Mouse (Mus musculus): ENCODE results near the gene Mid1. TPM values are rescaled to one million over a fixed set of nuclear protein-coding genes. Genes with fewer than 3 reads are reported as not detected.

Gene Mid1
- polyA plus RNA-seq, 1 experiment from 2014 or later, result 11.2 TPM

DNA sequence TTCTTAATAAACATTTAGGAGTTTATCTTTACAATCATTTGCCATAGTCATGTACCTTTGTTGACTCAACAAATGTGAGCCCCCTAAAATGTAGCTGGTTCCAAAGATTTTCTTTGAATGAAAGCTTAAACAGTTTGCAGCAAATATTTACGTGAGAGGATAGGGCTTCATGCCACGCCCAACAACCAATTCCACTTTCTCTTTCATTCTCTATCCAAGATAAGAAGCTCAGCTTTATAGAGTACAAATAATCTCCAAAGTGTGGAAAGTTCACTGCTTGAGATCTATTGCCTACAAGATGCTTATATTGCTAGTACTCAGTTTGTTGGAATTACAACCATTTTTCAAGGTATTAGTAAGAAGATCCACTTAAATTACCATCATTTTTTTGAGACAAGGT is 207.6 kb downstream of the Mid1 start:
- peaks cover 3% of the 10 kb centered on the region; the same call in 1 of the 2 replicates for H3K27me3 ChIP-seq

DNA sequence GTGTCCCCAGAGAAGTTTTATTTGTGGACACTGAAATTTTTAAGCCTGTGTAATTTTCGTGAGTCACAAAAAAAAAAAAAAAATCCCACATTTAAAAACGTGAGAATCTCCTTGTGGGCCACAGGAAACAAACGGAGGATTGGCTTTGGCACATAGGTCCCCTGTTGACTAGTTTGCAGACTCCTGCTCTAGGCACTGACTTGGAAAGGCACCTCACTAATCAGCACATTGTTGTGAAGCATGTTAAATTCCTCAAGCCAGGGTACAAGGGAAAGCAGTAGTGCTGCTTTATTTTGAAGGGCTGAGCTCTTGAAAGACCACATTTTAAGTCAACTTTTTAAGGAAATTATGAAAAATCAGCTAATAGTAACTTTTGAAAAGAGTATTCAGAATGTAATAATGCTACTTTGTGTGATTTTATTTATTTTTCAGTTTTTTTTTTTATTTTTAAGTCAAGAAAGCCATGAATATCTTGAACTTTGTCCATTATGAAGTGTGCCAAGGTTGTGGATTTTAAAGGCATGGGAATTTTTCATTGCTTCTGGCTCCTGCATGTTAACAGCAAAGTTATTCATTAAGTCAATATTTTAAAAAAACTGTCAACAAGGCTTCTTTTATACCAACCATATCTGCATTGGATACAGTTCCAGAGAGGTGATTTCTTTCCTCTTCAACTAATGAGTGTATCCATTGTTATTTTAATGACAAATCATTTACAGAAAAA is 214.4 kb downstream of the Mid1 start:
- no peak overlapping the region for H3K9ac ChIP-seq
- no peaks in the 10 kb centered on the region for H3K9me3 ChIP-seq
- no peak overlapping the region for H3K4me3 ChIP-seq
- H3K27ac ChIP-seq, result no peak overlapping the region
- H3K36me3 ChIP-seq, result no peaks in the 10 kb centered on the region
- 30% methylated on average over 3 of the region's 3 CpGs for WGBS
- no peak overlapping the region for H3K4me2 ChIP-seq (replicated peaks)
- no peaks in the 10 kb centered on the region for H3K4me1 ChIP-seq
- ATAC-seq (ENCODE audit: insufficient number of reproducible peaks, insufficient read depth, low FRiP score, low TSS enrichment), result no peak
- no peaks in the 10 kb centered on the region; the same call in 1 of the 2 replicates for H3K27me3 ChIP-seq

More for the DNA sequence above, 207.6 kb downstream of the Mid1 start:
- Histone ChIP-seq H3K9ac (no peak overlapping the region), H3K4me3 (no peak overlapping the region), H3K36me3 (no peaks in the 10 kb centered on the region), H3K27ac (no peak overlapping the region), H3K4me1 (no peaks in the 10 kb centered on the region), H3K4me2 (replicated peaks) (no peak overlapping the region), H3K9me3 (no peaks in the 10 kb centered on the region)
- WGBS, result 89% methylated on average over 2 of the region's 2 CpGs
- no peak for ATAC-seq (ENCODE audit: insufficient number of reproducible peaks, insufficient read depth, low FRiP score, low TSS enrichment)

DNA sequence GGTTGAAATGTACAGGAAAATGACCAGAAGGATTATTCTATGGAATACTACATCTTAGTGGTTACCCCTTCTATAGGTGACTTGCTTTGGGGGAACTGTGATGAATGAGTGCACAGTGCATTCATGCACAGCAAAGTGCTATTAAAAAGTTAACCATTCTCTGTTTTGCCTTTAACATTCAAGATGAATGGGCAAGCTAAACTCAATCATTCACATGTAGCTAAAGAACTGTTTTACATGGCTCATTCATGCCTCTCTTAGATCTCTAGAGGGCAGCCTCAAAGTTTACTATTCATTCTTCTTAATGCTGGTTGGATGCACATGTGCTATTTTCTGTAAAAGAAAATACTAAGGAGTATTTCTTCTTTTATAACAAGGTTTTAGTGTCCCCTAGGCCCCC is 217.9 kb downstream of the Mid1 start:
- Histone ChIP-seq H3K27me3 (no peaks in the 10 kb centered on the region; the same call in 1 of the 2 replicates), H3K9me3 (no peaks in the 10 kb centered on the region)
- ATAC-seq (ENCODE audit: insufficient number of reproducible peaks, insufficient read depth, low FRiP score, low TSS enrichment), result no peak

DNA sequence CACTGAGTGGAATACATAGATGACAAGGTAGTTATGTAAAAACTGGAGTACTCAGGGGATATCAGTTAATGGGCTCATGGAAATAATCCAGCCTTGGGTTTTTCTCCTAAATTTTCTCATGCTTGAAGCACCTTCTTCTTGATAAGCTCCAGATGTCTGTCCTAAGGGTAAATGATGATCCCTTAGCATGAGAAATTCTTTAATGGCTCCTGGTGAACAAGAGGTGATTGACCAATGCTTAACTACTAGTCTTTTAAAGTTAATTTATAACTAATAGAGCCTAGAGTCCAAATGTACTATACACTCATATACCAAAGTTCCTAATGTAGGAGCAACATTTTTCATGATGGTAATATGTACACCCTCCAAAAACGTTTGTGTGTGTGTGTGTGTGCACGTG is 218.7 kb downstream of the Mid1 start:
- WGBS, result 56% methylated on average over 2 of the region's 2 CpGs
- Histone ChIP-seq H3K27me3 (no peaks in the 10 kb centered on the region; the same call in 1 of the 2 replicates), H3K36me3 (no peaks in the 10 kb centered on the region), H3K27ac (no peak overlapping the region), H3K4me3 (no peak overlapping the region), H3K4me2 (replicated peaks) (no peak overlapping the region), H3K9me3 (no peaks in the 10 kb centered on the region), H3K4me1 (no peaks in the 10 kb centered on the region), H3K9ac (no peak overlapping the region)
- no peak for ATAC-seq (ENCODE audit: insufficient number of reproducible peaks, insufficient read depth, low FRiP score, low TSS enrichment)

More for the DNA sequence above, 217.9 kb downstream of the Mid1 start:
- Histone ChIP-seq H3K4me3 (no peak overlapping the region), H3K4me1 (no peaks in the 10 kb centered on the region), H3K9ac (no peak overlapping the region), H3K4me2 (replicated peaks) (no peak overlapping the region), H3K36me3 (no peaks in the 10 kb centered on the region), H3K27ac (no peak overlapping the region)

DNA sequence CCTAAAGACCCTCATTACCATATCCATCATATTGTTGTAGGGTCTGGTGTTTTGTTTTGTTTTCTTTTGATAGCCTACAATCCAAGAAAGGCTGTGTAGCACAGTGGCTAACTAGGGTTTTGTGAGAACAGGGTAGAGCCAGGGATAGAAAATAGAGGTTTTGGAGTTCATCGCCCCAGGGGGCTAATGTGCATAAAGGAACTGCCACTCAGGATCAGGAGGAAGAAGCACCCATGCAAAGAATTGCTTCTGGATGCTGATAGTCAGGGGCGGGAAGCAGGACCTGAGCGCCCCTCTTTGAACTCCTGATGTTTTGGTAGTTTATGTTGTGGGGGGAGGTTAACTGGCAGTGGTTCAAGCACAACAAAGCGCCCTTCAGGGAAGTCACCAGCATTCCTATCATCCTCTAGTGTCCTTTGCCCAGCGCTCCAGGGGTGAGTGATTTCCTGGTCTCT is 221.1 kb downstream of the Mid1 start:
- Histone ChIP-seq H3K9me3 (no peaks in the 10 kb centered on the region), H3K27me3 (no peaks in the 10 kb centered on the region; the same call in 1 of the 2 replicates), H3K36me3 (no peaks in the 10 kb centered on the region), H3K9ac (no peak overlapping the region), H3K4me1 (no peaks in the 10 kb centered on the region), H3K4me2 (replicated peaks) (no peak overlapping the region), H3K27ac (no peak overlapping the region), H3K4me3 (no peak overlapping the region)
- WGBS, result 24% methylated on average over 5 of the region's 5 CpGs
- ATAC-seq (ENCODE audit: insufficient number of reproducible peaks, insufficient read depth, low FRiP score, low TSS enrichment), result no peak

DNA sequence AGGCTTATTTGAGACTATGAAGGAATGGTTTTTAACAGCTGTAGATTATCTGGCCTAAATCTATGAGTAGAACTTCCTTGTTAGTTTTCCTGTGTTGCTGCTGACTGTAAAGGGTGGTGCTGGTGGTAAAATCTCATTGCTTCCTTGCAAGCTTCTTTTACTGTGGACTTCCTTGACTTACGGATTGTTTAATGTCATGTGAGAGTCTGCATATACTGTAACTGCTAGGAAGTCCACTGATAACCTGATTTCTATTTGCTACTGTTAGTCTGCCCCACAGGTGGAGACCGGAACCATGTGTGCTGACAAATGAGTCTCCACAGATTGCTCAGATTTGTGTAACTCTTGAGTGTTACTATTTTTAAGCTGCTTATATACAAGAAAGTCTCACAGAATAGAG is 224.9 kb downstream of the Mid1 start:
- no peak overlapping the region for H3K4me2 ChIP-seq (replicated peaks)
- no peaks in the 10 kb centered on the region for H3K36me3 ChIP-seq
- no peaks in the 10 kb centered on the region for H3K9me3 ChIP-seq
- H3K27me3 ChIP-seq, result no peaks in the 10 kb centered on the region
- H3K27ac ChIP-seq, result no peak overlapping the region
- ATAC-seq (ENCODE audit: insufficient number of reproducible peaks, insufficient read depth, low FRiP score, low TSS enrichment), result no peak
- H3K4me3 ChIP-seq, result no peak overlapping the region
- no peaks in the 10 kb centered on the region for H3K4me1 ChIP-seq
- WGBS, result 83% methylated on average over 2 of the region's 2 CpGs
- H3K9ac ChIP-seq, result no peak overlapping the region

DNA sequence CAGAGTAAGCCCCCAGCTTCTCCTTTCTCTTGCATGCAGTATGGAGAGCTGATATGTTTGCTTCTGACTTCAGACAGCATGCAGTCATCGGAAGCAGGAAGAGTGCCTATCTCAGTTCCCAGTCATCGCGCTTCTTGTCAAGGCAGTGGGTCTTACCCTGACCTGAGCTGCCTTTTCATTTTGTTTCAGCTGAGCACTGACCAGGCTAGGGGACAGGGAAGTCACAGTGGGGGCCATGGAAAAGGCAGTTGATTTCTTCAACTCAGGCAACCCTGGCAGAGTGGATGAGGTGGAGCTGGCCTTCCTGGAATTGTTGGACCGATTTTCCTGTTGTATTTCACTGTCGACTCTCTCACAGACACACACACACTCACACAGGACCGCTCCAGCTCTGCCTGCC is 230.7 kb downstream of the Mid1 start:
- H3K9ac ChIP-seq, result no peak overlapping the region
- no peak overlapping the region for H3K4me3 ChIP-seq
- no peaks in the 10 kb centered on the region for H3K4me1 ChIP-seq
- 0 out of 2 replicates have a peak, but pooled peaks cover under 1% of the 10 kb centered on the region for H3K27me3 ChIP-seq
- H3K36me3 ChIP-seq, result no peaks in the 10 kb centered on the region
- no peak overlapping the region for H3K4me2 ChIP-seq (replicated peaks)
- no peaks in the 10 kb centered on the region for H3K9me3 ChIP-seq
- WGBS, result 86% methylated on average over 6 of the region's 6 CpGs
- no peak overlapping the region for H3K27ac ChIP-seq
- ATAC-seq (ENCODE audit: insufficient number of reproducible peaks, insufficient read depth, low FRiP score, low TSS enrichment), result no peak

DNA sequence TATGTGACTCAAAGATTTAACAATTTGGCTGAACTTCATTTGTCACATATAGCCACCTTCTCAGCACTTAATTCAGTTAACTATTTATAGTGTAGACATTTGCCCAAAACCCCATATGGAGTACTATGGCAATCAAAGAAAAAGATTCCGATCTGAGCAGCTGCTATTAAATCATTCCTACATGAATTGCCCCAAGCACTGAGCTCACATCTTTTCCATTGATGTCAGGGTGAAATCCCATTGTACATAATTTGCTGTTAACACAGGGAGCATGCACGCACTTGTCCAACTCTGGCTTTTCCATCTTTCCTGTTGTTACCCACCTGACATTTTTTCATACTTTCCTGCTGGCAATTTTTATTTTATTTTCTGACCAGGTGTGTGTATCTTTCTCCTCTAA is 237.5 kb downstream of the Mid1 start:
- Histone ChIP-seq H3K9me3 (no peaks in the 10 kb centered on the region), H3K9ac (no peak overlapping the region), H3K4me3 (no peak overlapping the region), H3K27me3 (0 out of 2 replicates have a peak, but pooled peaks cover 9% of the 10 kb centered on the region), H3K4me1 (no peaks in the 10 kb centered on the region), H3K27ac (no peak overlapping the region), H3K4me2 (replicated peaks) (no peak overlapping the region), H3K36me3 (no peaks in the 10 kb centered on the region)
- no peak for ATAC-seq (ENCODE audit: insufficient number of reproducible peaks, insufficient read depth, low FRiP score, low TSS enrichment)
- 70% methylated on average over 2 of the region's 2 CpGs for WGBS

DNA sequence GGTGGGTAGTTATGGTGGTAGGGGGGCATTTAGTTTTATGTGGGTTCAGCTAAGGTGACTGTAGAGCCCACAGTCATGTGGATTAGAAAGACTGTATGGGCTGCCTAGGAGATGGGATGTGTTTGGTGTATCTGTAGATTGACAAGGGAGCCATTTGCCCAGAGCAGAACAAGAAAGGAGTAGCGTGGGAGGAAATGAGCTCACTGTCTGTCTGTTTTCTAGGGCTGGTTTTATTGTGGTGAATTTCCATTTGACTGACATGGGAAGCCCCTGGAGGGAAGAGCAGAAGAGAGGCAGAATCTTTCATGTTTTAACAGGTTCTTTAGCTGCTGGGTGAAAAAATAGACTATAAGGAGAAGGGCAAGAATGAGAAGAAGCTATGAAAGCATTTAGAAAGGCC is 238.4 kb downstream of the Mid1 start:
- 0 out of 2 replicates have a peak, but pooled peaks cover 3% of the 10 kb centered on the region for H3K4me1 ChIP-seq
- H3K9ac ChIP-seq, result no peak overlapping the region
- H3K9me3 ChIP-seq, result no peaks in the 10 kb centered on the region
- no peak for ATAC-seq (ENCODE audit: insufficient number of reproducible peaks, insufficient read depth, low FRiP score, low TSS enrichment)
- H3K27me3 ChIP-seq, result 0 out of 2 replicates have a peak, but pooled peaks cover 9% of the 10 kb centered on the region
- H3K36me3 ChIP-seq, result no peaks in the 10 kb centered on the region
- no peak overlapping the region for H3K4me2 ChIP-seq (replicated peaks)
- no peak overlapping the region for H3K27ac ChIP-seq
- WGBS, result 45% methylated on average over 1 of the region's 1 CpGs
- H3K4me3 ChIP-seq, result no peak overlapping the region

DNA sequence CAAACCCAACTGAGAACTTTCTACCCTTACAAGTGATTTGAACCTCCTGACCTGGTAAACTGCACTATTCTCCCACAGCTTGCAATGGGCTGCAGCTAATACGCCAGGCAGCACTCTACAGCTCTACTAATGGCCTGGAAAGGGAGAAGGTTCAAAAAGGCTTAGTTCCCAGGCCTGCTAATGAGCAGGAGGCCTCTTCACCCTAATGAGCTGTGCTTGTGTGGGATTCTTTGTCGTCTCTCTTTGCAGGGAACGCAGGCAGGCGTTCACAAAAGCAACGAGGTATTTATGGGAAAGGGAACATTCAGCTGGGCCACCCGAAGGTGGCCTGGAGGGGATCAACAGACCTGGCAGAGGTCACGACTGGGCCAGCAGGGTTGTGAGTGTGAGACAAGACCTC is 240.6 kb downstream of the Mid1 start:
- 0 out of 2 replicates have a peak, but pooled peaks cover 3% of the 10 kb centered on the region for H3K4me1 ChIP-seq
- H3K9me3 ChIP-seq, result no peaks in the 10 kb centered on the region
- H3K27ac ChIP-seq, result no peak overlapping the region
- H3K9ac ChIP-seq, result no peak overlapping the region
- H3K4me3 ChIP-seq, result no peak overlapping the region
- no peaks in the 10 kb centered on the region for H3K36me3 ChIP-seq
- WGBS, result 35% methylated on average over 7 of the region's 7 CpGs
- 0 out of 2 replicates have a peak, but pooled peaks cover 9% of the 10 kb centered on the region for H3K27me3 ChIP-seq
- no peak overlapping the region for H3K4me2 ChIP-seq (replicated peaks)
- ATAC-seq (ENCODE audit: insufficient number of reproducible peaks, insufficient read depth, low FRiP score, low TSS enrichment), result no peak

DNA sequence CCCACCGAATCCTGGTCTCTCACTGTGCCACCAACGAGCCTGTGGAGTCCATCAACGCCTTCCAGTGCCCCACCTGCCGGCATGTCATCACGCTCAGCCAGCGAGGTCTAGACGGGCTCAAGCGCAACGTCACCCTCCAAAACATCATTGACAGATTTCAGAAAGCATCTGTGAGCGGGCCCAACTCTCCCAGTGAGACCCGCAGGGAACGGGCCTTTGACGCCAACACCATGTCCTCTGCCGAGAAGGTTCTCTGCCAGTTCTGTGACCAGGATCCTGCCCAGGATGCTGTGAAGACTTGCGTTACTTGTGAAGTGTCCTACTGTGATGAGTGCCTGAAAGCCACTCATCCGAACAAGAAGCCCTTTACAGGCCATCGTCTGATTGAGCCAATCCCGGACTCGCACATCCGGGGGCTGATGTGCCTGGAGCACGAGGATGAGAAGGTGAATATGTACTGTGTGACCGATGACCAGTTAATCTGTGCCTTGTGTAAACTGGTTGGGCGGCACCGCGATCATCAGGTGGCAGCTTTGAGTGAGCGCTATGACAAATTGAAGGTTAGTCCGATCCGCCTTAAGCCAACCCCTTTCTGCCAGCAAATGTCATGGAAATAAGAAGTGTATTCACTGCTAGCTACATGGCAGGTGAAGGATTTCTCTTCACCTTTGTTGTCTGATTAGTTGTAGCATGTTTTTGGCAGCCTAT is 242.3 kb downstream of the Mid1 start:
- Histone ChIP-seq H3K27me3 (0 out of 2 replicates have a peak, but pooled peaks cover 4% of the 10 kb centered on the region), H3K36me3 (no peaks in the 10 kb centered on the region), H3K27ac (no peak overlapping the region), H3K9me3 (no peaks in the 10 kb centered on the region), H3K4me2 (replicated peaks) (no peak overlapping the region), H3K4me3 (no peak overlapping the region), H3K4me1 (0 out of 2 replicates have a peak, but pooled peaks cover 3% of the 10 kb centered on the region), H3K9ac (no peak overlapping the region)
- 85% methylated on average over 28 of the region's 28 CpGs for WGBS
- ATAC-seq (ENCODE audit: insufficient number of reproducible peaks, insufficient read depth, low FRiP score, low TSS enrichment), result no peak

DNA sequence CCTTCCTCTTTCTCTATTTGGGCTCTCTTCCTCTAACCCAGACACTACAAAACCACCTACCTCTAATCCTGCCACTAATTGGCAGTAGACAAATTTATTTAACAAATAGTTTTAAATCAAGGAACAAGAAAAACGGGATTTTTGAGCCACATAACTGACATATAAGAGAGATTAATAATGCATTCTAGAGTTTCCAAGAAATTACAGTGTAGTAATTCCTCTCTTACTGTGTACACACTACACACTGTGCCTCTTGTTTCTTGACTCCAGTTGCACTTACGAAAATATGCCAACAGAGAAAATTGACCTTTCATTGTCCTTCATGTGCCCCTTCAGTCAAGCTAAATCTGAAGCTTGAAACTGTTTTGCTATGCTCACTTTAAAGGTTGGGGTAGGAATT is 245.9 kb downstream of the Mid1 start:
- H3K27me3 ChIP-seq, result no peaks in the 10 kb centered on the region
- H3K36me3 ChIP-seq, result no peaks in the 10 kb centered on the region
- no peak overlapping the region for H3K4me3 ChIP-seq
- H3K9me3 ChIP-seq, result no peaks in the 10 kb centered on the region
- no peak overlapping the region for H3K4me2 ChIP-seq (replicated peaks)
- 0 out of 2 replicates have a peak, but pooled peaks cover 3% of the 10 kb centered on the region for H3K4me1 ChIP-seq
- ATAC-seq (ENCODE audit: insufficient number of reproducible peaks, insufficient read depth, low FRiP score, low TSS enrichment), result no peak
- WGBS, result 55% methylated on average over 2 of the region's 2 CpGs
- H3K9ac ChIP-seq, result no peak overlapping the region
- no peak overlapping the region for H3K27ac ChIP-seq
